Mouse (Mus musculus) brain, adult 2 months (tissue): ENCODE measurements around the gene Elp6.
"Not testable (repeated sequence)": the region's sequence is repeated elsewhere in the genome, so short reads cannot be mapped to it uniquely, and the experiment has no call there.

Source experiments
- DNase-seq: peaks from one replicate; pipeline ENCODE4 v3.0.0; 2011; ENCODE audit warnings: low read depth, low spot score

Gene Elp6

DNA sequence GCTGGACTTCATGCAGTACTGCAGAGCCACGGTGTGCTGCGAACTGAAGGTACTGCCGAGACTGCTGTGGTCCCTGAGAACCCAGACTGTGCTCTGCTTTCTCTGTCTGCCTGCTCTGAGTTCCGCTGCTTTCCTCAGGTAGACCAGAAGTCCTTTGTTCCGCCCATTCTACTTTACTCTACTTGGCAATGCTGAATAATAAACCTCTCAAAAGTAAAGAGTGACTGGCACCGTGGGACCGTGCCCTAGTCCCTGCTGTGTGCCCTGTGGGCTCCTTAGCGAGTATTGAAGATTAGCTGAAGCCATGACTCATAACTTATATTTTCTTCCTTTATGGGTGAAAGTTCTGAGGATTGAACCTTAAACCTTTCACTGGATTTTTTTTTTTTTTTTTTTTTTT, 10.9 kb downstream of the Elp6 start:
- DNase-seq, result no peak

DNA sequence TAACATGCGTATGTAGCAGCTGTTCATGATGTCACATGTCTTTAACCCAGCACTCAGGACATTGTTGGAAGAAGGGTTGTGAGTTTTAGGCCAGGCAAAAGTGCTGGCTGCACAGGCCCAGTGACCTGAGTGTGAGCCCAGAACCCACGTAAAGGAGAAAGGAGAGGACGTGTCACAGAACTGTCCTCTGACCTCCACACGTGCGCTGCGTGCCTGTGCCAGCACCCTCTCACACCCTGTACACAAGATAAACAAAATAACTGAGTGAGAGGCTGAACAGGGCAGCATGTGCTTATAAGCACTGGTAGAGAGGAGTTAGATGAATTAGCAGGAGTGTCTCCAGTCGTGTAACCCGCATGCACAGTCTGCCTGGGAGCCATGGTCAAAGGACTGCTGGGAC, 11.5 kb downstream of the Elp6 start:
- no peak for DNase-seq

DNA sequence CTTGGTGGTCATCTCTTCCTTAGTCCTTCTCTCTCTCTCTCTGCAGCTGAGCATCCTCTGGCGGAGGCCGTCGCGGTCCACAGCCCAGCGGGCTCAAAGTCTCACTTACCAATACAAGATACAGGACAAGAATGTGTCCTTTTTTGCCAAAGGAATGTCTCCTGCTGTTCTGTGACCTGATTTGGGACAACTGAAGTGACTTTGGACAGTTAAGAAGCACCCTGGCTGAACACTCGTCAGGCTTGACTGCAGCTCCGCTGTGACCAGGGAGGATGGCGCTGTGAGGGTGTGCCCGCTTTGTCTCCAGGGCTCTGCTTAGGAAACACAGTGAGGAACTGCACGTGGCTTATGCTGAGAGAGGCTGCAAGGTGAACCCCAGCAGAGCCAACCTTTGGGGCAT, 15.8 kb downstream of the Elp6 start:
- peak; percentile 13 for DNase-seq

DNA sequence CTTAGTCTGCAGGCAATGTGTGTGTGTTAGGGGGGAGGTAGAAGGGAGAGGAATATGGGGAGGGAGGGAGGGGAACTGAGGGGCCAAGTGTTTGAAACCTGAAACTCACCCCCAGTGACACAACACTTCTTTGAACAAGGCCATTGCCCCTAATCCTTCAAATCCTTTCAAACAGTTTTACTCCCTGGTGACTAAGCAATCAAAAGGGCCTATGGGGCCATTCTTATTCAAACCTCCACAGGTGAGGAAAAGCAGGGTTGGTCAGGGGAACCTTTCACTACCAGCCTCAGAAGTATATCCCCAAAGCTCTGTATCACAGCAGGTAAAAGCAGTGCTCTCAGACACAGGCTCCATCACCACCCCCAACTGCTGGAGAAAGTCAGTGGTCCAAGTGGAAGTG, 18.0 kb downstream of the Elp6 start:
- DNase-seq, result no peak

DNA sequence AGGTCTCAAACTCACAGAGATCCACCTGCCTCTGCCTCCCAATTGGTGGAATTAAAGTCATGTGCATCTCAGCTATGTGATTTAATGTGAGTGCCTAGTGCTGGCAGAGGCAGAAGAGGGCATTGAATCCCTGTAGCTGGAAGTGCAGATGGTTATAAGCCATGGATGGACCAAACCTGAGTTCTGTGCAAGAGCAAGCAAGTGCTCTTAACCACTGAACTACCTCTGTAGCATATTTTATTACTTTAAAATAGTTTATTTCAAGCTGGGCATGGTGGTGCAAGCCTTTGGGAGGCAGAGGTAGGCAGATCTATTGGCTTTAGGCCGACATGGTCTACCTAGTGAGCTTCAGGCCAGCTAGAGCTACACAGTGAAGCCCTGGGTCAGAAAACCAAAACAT, 19.2 kb downstream of the Elp6 start:
- no peak for DNase-seq

DNA sequence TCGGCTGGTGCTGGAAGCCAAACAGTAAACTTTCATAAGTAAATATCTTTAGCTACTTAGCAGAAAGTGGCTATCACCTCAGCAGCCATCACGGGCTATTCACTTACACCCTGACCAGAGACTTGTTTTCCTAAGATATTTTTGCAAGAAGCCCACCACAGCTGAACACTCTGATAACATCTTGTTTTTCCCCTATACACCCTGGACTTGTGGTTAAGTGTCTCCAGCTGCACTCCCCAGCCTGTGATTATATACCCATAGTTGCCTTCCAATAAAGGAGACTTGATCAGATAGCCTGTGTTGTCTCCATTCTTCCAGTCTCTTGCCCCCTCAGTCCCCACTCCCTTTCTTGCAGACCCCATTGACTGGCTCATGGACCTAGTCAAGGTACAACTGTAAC, 23.2 kb downstream of the Elp6 start:
- no peak for DNase-seq

DNA sequence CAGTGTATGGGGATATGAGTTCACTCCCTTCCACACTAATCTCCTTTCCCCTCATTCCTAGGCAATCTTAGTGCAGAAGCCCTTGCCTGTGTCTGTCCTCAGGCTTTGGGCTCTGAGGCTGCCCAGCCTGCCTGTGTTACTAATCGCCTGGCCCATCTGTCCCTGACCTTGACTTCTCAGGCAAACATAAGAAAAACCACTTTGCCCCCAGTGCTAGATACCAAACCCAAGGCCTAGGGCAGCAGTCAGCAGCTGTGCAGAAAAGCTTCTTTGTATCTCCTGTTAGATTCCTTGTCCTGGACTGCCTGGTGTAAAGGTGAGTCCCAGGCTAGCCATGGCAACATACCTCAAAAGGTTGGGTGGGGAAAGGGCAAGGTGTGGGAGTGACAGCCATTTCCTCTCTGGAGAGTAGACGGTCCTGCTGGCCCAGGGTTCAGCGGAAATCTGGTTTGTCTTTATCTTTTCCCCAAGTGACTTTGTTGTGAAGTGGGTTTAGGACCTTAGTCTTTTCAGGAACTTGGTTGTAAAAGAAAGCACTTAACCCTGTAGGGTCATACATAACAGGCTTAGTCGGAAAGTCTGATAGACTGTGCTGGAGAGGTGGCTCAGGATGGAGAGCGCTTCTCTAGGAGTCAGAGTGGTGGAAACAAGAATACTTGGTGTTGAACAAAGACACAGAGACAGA, 24.1 kb downstream of the Elp6 start:
- DNase-seq, result no peak

DNA sequence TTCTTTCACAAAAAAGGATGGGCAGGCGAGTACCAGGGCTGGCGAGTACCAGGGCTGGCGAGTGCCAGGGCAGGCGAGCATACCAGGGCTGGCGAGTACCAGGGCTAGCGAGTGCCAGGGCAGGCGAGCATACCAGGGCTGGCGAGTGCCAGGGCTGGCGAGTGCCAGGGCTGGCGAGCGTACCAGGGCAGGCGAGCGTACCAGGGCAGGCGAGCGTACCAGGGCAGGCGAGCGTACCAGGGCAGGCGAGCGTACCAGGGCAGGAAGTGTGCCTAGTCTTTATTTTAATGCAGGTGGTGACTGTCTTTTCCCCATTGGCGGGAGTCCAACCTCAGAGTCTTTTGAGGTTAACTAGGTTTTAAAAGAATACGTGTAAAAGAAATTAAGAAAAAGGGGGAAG, 24.7 kb downstream of the Elp6 start:
- DNase-seq, result peak; percentile 61

DNA sequence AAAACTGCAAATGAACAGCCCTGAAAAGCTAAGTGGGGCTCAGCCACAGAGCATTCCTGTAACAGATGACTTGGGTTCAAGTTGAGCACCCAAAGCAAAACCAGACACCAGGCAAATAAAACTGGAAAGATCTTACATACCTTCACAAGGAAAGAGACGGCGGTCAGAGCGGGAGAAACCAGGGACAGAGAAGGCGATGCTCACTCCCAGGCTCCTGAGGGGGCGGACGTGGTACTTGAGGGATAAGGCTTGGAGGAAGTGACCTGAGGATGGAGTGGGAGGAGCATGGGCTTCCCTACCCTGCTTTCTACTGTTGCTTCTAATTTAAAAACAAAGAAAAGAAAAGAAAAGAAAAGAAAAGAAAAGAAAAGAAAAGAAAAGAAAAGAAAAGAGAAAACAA, 25.4 kb downstream of the Elp6 start:
- DNase-seq, result no peak

DNA sequence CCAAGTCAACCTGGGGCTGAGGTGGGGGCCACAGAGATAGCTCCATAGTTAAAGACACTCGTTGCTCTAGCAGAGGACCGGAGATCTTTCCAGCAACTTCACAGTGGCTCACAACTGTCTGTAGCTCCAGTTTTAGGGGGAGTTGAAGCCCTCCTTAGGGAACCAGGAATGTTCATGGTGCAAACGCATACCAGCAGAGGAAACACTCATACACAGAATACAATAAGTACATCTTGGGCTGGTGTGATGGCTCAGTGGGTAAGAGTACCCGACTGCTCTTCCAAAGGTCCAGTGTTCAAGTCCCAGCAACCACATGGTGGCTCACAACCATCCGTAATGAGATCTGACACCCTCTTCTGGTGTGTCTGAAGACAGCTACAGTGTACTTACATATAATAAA, 25.9 kb downstream of the Elp6 start:
- DNase-seq, result not testable (repeated sequence)

DNA sequence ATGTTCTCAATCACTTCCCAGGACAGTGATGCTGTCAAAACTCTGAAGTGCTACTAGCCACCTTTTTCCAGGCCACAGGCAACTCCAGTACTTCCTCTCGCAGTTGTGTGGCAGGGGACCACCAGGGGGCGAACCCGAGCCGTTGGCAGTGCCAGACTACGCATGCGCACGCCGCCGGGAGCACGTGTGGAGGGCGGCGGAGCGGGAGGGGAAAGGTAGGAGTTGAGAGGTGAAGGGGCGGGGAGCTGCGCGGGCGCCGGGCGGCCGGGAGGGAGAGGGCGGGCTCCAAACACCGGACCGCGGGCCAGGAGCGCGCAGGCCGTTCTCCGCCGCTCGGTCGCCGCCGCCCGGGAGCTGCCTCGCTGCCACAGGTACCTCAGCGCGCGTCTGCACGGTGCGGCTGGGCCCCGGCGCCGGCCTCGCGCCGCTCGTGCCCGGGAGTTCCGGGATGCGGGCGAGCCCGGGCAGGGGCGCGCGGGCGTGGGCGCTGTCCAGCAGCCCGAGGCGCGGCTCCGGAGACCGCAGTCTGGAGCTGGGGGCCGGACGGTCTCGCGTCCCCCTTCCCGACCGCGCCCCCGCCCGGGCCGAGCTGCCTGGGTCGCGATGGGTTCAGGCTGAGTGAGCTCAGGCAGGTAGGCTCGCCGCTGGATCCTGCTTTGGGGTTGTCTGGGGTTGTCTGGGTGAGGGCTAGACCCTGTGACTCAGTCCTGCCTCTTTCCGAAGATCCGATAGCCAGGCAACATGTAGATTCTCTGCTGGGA, 28.3 kb downstream of the Elp6 start, which contains the start of gene Scap:
Gene Scap (plus strand): TSS at position 154 of the 761 bp plus-strand sequence.
- peak; percentile 96 for DNase-seq

DNA sequence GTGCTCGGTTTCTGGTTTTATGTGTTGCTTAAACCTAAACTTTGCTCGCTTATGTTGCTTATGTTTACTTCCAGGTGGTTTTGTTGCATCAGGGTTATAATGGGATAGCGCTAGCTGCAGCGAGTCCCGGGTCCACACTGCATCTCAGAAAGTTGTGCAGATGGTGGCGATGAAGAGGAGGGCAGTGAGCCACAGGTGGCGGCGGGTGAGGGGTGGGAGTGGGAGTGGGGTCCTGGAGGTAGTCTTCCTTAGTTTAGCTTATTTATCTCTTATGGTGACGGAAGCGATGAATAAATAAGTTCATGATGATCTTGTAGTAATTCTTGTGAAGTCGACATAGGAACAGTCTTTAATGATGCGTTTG, 28.9 kb downstream of the Elp6 start:
- no peak for DNase-seq

DNA sequence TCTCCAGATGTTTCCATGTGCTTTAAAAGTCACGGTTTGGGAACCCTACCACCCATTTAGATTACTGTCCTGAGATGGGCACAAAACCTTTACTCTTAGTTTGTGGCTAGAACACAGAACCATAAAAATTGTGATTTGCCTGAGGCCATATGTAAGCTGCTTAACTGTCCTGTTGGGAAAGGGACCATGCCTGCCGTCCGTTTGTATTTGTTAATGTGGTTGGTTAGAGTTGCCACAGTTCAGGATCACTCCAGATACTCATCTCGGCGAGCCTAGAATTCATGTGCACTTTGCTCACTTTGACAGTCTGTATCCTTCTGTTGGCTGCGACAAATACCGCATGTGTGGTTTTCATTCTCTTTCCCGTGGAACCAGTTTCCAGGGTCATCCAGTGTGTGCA, 29.9 kb downstream of the Elp6 start:
- no peak for DNase-seq

DNA sequence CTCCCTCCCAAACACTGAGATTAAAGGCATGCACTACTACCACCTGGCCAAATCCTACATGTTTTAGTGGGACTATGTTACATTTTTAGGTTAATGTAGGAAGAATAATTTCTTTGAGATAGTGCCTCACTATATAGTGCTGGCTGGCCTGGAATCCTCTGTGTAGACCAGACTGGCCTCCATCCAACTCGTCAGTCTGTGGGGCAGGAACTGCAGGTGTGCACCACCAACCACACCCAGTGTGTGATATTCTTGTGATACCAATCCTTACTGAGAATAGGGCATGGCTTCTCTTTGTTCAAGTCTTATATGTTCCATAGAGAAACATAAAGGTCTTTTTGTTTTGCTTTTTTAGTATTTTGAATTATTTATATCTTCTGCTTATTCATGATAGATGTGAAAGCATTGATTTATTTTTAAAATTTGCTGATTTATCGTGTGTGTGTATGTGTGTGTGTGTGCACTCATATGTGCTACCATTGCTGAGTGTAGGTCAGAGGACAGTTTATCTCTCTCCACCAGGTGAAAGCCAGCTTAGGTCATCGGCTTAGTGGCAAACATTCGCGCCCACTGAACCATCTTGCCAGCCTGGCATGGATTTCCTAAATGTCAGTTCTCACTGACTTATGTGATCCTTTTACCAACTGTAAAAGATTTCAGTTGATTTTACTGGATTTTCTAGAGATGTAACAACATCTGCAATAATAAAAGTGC, 35.2 kb downstream of the Elp6 start:
- DNase-seq, result no peak

DNA sequence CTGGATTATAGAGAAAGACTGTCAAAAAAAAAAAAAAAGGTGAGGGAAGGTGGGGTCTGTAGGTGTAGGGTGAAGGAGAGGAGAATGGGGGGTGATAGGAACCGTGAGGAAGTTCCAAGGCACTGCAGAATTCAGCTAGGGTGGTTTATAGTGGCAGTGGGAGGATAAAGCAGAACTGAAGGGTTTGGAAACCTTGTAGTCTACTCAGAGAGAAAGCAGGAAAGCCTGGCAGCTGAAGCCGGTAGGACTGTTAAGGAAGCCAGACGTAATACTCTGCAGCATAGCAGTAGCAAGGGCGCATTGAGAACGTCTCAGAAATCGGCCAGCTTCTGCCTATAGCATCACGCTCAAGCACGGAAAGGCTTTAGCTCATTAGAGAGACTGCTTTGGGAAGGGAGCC, 37.0 kb downstream of the Elp6 start:
- peak; percentile 52 for DNase-seq

DNA sequence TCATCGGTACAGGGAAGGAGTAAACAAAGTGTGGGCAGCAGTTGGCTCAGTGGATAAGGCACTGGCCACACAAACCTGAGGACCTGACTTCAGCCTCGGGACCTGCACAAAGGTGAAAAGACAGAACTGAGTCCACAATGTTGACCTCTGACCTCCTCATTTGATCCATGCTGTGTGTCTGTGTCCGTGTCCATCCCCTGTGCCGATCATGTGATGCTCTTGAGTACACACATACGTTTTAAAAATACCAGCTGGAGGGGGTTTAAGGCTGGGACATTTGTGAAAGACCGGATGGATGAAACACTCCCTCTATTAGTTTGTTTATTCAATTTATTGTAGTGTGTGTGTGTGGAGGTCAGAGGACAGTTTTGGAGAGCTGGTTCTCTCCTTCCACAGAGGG, 38.8 kb downstream of the Elp6 start:
- DNase-seq, result no peak

DNA sequence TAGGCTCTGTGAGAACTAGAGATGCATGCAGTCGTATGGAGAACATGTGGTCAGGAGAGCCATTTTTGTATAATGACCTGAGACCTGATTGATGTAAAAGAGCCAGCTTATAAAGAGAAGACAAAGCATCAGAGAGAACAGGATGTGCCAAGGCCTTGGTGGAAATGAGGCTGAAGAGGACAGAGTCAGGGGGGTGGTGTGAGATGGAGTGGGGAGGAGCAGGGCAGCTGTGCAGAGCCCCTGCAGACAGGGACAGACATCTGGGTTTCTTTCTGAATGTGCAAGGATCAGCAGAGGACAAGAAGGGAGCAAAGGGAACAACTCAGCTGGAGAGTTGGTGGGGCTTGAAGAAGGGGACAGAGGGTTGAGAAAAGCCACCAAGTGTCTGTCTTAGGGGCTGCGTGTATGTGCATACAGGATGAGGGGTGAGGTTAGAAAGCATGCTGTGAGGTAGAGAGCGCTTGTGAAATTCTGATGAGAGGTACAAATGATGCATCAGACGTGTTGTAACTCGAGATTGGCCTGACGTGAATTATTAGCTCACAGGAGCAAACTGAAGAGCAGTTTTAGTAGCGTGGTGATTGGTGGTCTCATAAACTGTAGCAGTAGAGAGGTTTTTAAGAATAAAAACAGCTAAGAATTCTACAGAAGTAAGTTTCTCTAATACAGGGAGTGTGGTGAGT, 40.2 kb downstream of the Elp6 start:
- DNase-seq, result no peak

DNA sequence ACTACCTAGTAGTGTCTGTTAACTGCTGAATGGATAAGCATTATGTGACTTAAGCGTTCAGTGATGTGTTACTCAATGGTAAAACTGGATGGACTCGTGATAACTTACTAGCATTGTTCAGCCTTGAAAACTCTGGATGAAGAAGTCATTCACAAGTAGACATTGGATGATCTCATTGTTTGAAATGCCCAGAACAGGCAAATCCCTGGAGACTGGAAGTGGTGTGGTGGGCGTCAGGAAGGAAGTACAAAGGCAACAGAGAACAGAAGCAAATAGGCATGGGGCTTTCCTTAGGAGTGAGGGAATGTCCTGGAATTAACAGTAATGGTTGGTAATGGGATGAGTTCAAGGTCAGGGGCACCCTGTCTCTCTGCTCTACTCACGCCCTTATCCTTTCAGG, 43.9 kb downstream of the Elp6 start:
- no peak for DNase-seq

DNA sequence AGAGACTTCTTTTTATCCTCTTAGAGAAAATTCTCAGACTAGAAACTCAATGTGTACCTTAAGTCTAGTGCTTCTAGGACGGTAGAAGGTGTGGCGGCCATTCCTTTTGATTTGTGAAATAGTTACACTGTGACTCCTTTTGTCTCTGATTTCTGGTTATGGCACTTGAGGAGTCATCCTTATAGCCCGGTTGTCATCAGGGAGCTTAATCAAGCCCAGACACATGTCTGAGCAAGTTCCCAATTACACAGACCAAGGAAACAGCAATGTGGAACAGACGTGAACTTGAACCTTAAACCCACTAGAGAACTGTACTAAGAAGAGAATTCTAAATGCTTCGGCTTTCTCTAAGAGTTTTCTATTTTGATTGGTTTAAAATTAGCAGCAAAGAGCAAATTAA, 45.2 kb downstream of the Elp6 start:
- DNase-seq, result no peak

DNA sequence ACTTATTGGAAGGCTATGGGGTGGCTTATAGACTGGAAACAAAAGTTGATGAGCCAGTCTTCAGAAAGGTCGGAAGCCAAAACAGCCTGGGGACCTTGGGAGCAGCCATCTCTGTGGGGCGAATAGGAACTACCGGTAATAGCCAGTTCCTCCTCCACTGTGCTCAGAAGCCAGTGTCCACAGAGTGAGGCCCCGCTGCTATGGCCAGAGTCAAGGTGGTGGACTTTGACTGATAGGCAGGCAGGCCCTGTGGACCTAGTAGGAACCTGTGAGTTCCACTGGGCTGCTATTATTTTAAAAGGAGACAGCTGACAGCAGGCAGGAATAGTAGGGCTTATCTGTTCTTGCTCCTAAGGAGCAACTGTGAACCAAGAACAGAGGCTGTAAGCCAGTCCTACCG, 45.6 kb downstream of the Elp6 start:
- DNase-seq, result no peak

DNA sequence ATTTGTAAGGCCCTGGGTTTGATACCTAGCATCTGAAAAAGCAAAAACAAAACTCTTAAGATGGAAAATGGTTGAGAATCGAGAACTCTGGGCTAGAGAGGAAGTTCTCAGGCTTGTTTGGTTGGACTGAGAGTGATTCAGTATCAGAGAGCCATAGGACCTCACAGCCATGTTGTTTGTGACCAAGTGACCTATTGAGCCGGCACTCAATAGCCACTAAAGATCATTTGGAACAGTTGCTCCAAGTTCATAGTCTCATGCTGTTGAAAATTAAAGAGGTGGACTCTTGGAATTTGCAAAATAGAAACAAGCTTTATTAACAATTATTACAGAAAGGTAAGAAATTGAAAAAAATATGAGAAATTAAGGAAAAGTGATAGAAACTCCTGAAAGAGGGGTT, 46.4 kb downstream of the Elp6 start:
- DNase-seq, result no peak

DNA sequence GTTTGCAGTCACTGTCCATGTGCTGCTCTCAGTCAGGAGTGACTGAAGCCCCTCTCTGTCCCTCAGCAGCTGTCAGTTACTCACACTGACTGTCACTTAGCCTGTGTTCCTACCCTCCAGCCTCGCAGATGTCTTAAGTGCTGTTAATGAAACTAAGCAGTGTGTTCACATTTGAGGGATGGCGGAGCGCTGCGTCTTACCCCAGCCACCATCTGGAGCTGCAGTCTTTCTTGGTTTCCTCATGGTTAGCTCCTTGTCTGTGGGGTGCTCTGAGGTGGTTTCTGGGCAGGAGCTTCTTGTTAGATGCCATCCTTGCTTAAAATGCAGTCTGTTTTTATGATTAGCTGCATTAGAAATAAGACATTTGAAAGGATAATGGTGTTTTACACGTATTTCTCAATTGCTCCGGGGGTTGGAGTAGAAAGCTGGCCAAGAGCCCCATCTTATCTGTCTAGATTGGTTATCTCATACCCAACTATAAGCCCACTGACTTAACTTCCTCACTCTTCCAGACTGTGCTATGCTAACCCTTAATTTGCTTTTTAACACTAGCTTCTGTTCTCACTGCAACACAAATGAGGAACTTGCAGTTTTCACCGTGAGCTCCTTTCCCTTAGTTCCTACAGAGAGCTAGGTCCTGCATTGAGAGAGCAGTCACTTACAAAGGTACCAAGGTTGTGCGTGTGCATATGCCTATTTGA, 47.1 kb downstream of the Elp6 start:
- no peak for DNase-seq
